Mouse (Mus musculus) heart, adult 2 months (tissue): Measurements from ENCODE around the gene Enkd1.

Experiments
- CTCF ChIP-seq: fragments of 200-600 bp; IDR thresholded peaks from 2 replicates; pipeline ENCODE4 v1.8.1; 2022; ENCODE audit warnings: antibody characterized with exemption, mild to moderate bottlenecking, moderate library complexity
- EP300 ChIP-seq: fragments of 200-500 bp; IDR thresholded peaks from 2 replicates; pipeline ENCODE4 v1.6.1; 2011; ENCODE audit warnings: low read depth, low read length, control low read depth; ENCODE audit not compliant: insufficient read depth
- POLR2A ChIP-seq: fragments of 200-500 bp; IDR thresholded peaks from 2 replicates; pipeline ENCODE4 v1.6.1; 2011; ENCODE audit warnings: mild to moderate bottlenecking, low read depth, low read length, control low read depth; ENCODE audit not compliant: insufficient read depth

GRCm38 (mm10) chr8:105699488-105700215 lies 8.4 kb downstream of the Enkd1 start:
- TF ChIP-seq CTCF (no peak), EP300 (no peak), POLR2A (no peak)
